Mouse (Mus musculus): ENCODE measurements at regions not wholly inside any gene's neighbourhood (a gene's known extent, or its start where the extent isn't known, plus 50 kb on each side); places are given as distances from the start of the nearest gene placed in this dataset.
A peak's percentile ranks its signal among the peaks of the same experiment; 100 is the strongest.

- H3K27me3 ChIP-seq (ENCODE audit: control insufficient read depth, insufficient read depth, insufficient read length) = no peaks in the 10 kb centered on the region
- no peaks in the 10 kb centered on the region for H3K79me3 ChIP-seq (ENCODE audit: low read depth)
- no peaks in the 10 kb centered on the region for H3K36me3 ChIP-seq (ENCODE audit: control insufficient read depth, insufficient read depth)
- H3K4me3 ChIP-seq (ENCODE audit: insufficient read depth, poor library complexity, severe bottlenecking) = no peak overlapping the region
- H3K79me2 ChIP-seq (ENCODE audit: control insufficient read depth, insufficient read depth) = no peaks in the 10 kb centered on the region
- TF ChIP-seq CEBPB (IDR thresholded peaks at IDR 0.05; ENCODE audit: low read depth) = no peak
- H3ac ChIP-seq (ENCODE audit: control insufficient read depth, insufficient read length, low read depth) = no peak overlapping the region
Observed at GRCm38 (mm10) chr4:81924120-81924519, 481.5 kb upstream of the Mpdz start.

GRCm38 (mm10) chr4:81922876-81923275 is 480.3 kb upstream of the Mpdz start:
- Histone ChIP-seq H3K27me3 (ENCODE audit: control insufficient read depth, insufficient read depth, insufficient read length) (no peaks in the 10 kb centered on the region), H3K36me3 (ENCODE audit: control insufficient read depth, insufficient read depth) (no peaks in the 10 kb centered on the region), H3K79me3 (ENCODE audit: low read depth) (no peaks in the 10 kb centered on the region), H3K79me2 (ENCODE audit: control insufficient read depth, insufficient read depth) (no peaks in the 10 kb centered on the region), H3K4me3 (ENCODE audit: insufficient read depth, poor library complexity, severe bottlenecking) (no peak overlapping the region), H3ac (ENCODE audit: control insufficient read depth, insufficient read length, low read depth) (no peak overlapping the region)
- TF ChIP-seq MAX (IDR thresholded peaks at IDR 0.05) (no peak), MYOD1 (IDR thresholded peaks at IDR 0.05; ENCODE audit: control insufficient read depth, insufficient read length, low read depth) (peak; percentile 72), FOSL1 (IDR thresholded peaks at IDR 0.05; ENCODE audit: insufficient read depth, low read length, poor library complexity, severe bottlenecking) (no peak), MYOG (IDR thresholded peaks at IDR 0.05; ENCODE audit: control insufficient read depth, extremely low read depth, insufficient read length) (no peak)

DNA sequence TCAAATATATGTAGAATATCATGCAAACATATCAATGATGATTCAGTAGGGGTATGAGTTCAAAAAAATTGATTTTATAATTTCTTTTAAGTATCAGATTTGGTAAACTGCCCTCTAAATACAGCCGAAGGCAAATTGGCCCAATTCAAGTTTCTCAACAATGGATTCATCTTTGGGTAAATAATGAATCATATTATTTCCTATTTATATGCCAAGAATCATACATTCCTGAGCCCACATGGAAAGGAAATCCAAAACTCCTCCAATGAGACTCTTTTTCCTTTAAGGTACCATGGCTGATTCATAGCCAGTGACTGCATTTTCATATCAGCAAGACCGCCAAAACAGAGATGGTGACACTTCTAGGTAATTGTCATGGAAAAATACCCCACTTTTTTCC is 472.4 kb upstream of the Mpdz start:
- H3K79me2 ChIP-seq (ENCODE audit: control insufficient read depth, insufficient read depth) = no peaks in the 10 kb centered on the region
- no peaks in the 10 kb centered on the region for H3K79me3 ChIP-seq (ENCODE audit: low read depth)
- H3ac ChIP-seq (ENCODE audit: control insufficient read depth, insufficient read length, low read depth) = no peak overlapping the region
- H3K4me3 ChIP-seq (ENCODE audit: insufficient read depth, poor library complexity, severe bottlenecking) = no peak overlapping the region
- H3K27me3 ChIP-seq (ENCODE audit: control insufficient read depth, insufficient read depth, insufficient read length) = no peaks in the 10 kb centered on the region
- H3K36me3 ChIP-seq (ENCODE audit: control insufficient read depth, insufficient read depth) = no peaks in the 10 kb centered on the region
- TF ChIP-seq FOSL1 (IDR thresholded peaks at IDR 0.05; ENCODE audit: insufficient read depth, low read length, poor library complexity, severe bottlenecking) (no peak), MYOD1 (IDR thresholded peaks at IDR 0.05; ENCODE audit: control insufficient read depth, insufficient read length, low read depth) (no peak), USF1 (IDR thresholded peaks at IDR 0.05; ENCODE audit: low read depth) (no peak), CEBPB (IDR thresholded peaks at IDR 0.05; ENCODE audit: low read depth) (no peak), MAX (IDR thresholded peaks at IDR 0.05) (no peak), MYOG (IDR thresholded peaks at IDR 0.05; ENCODE audit: control insufficient read depth, extremely low read depth, insufficient read length) (no peak), CTCF (IDR thresholded peaks at IDR 0.05; ENCODE audit: control insufficient read depth, insufficient read depth, insufficient read length) (no peak)

- Histone ChIP-seq H3K79me2 (ENCODE audit: control insufficient read depth, insufficient read depth) (no peaks in the 10 kb centered on the region), H3K79me3 (ENCODE audit: low read depth) (no peaks in the 10 kb centered on the region), H3K27me3 (ENCODE audit: control insufficient read depth, insufficient read depth, insufficient read length) (no peaks in the 10 kb centered on the region), H3K36me3 (ENCODE audit: control insufficient read depth, insufficient read depth) (no peaks in the 10 kb centered on the region), H3K4me3 (ENCODE audit: insufficient read depth, poor library complexity, severe bottlenecking) (no peak overlapping the region), H3ac (ENCODE audit: control insufficient read depth, insufficient read length, low read depth) (no peak overlapping the region)
- TF ChIP-seq FOSL1 (IDR thresholded peaks at IDR 0.05; ENCODE audit: insufficient read depth, low read length, poor library complexity, severe bottlenecking) = no peak
- TF ChIP-seq CTCF (IDR thresholded peaks at IDR 0.05; ENCODE audit: control insufficient read depth, insufficient read depth, insufficient read length) = no peak
- no peak for TF ChIP-seq CEBPB (IDR thresholded peaks at IDR 0.05; ENCODE audit: low read depth)
- TF ChIP-seq MAX (IDR thresholded peaks at IDR 0.05) = no peak
- TF ChIP-seq USF1 (IDR thresholded peaks at IDR 0.05; ENCODE audit: low read depth) = no peak
- no peak for TF ChIP-seq MYOG (IDR thresholded peaks at IDR 0.05; ENCODE audit: control insufficient read depth, extremely low read depth, insufficient read length)
- TF ChIP-seq MYOD1 (IDR thresholded peaks at IDR 0.05; ENCODE audit: control insufficient read depth, insufficient read length, low read depth) = no peak
Observed at GRCm38 (mm10) chr4:81913296-81913695, 470.7 kb upstream of the Mpdz start.

DNA sequence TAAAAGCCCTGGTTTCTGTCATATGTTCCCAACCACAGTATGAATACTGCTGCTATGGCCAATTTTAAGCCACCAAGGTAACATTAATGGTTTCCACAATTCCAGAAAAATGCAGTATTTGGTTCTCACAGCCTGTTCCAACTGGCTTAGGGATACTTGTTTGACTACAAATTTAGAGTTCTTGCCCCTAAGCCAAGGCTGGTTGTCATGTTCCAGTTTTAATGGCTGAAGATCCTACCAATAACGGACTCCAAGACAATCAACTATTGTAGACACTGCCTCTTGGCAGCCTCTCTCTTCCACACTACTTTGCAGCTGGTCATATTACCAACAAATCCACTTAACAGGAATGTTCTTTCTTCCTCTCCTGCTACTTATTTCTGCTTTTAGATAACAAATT is 470.0 kb upstream of the Mpdz start:
- H3K79me3 ChIP-seq (ENCODE audit: low read depth) = no peaks in the 10 kb centered on the region
- no peaks in the 10 kb centered on the region for H3K27me3 ChIP-seq (ENCODE audit: control insufficient read depth, insufficient read depth, insufficient read length)
- no peak overlapping the region for H3ac ChIP-seq (ENCODE audit: control insufficient read depth, insufficient read length, low read depth)
- H3K36me3 ChIP-seq (ENCODE audit: control insufficient read depth, insufficient read depth) = no peaks in the 10 kb centered on the region
- no peaks in the 10 kb centered on the region for H3K79me2 ChIP-seq (ENCODE audit: control insufficient read depth, insufficient read depth)
- TF ChIP-seq MAX (IDR thresholded peaks at IDR 0.05) (no peak), MYOD1 (IDR thresholded peaks at IDR 0.05; ENCODE audit: control insufficient read depth, insufficient read length, low read depth) (no peak), CTCF (IDR thresholded peaks at IDR 0.05; ENCODE audit: control insufficient read depth, insufficient read depth, insufficient read length) (no peak), FOSL1 (IDR thresholded peaks at IDR 0.05; ENCODE audit: insufficient read depth, low read length, poor library complexity, severe bottlenecking) (no peak), MYOG (IDR thresholded peaks at IDR 0.05; ENCODE audit: control insufficient read depth, extremely low read depth, insufficient read length) (no peak), CEBPB (IDR thresholded peaks at IDR 0.05; ENCODE audit: low read depth) (no peak), USF1 (IDR thresholded peaks at IDR 0.05; ENCODE audit: low read depth) (no peak)
- no peak overlapping the region for H3K4me3 ChIP-seq (ENCODE audit: insufficient read depth, poor library complexity, severe bottlenecking)

- Histone ChIP-seq H3ac (ENCODE audit: control insufficient read depth, insufficient read length, low read depth) (no peak overlapping the region), H3K79me2 (ENCODE audit: control insufficient read depth, insufficient read depth) (no peaks in the 10 kb centered on the region), H3K4me3 (ENCODE audit: insufficient read depth, poor library complexity, severe bottlenecking) (no peak overlapping the region), H3K79me3 (ENCODE audit: low read depth) (no peaks in the 10 kb centered on the region), H3K36me3 (ENCODE audit: control insufficient read depth, insufficient read depth) (no peaks in the 10 kb centered on the region), H3K27me3 (ENCODE audit: control insufficient read depth, insufficient read depth, insufficient read length) (no peaks in the 10 kb centered on the region)
- TF ChIP-seq MAX (IDR thresholded peaks at IDR 0.05) = no peak
- no peak for TF ChIP-seq MYOG (IDR thresholded peaks at IDR 0.05; ENCODE audit: control insufficient read depth, extremely low read depth, insufficient read length)
- no peak for TF ChIP-seq FOSL1 (IDR thresholded peaks at IDR 0.05; ENCODE audit: insufficient read depth, low read length, poor library complexity, severe bottlenecking)
- TF ChIP-seq CEBPB (IDR thresholded peaks at IDR 0.05; ENCODE audit: low read depth) = no peak
- TF ChIP-seq MYOD1 (IDR thresholded peaks at IDR 0.05; ENCODE audit: control insufficient read depth, insufficient read length, low read depth) = no peak
- TF ChIP-seq USF1 (IDR thresholded peaks at IDR 0.05; ENCODE audit: low read depth) = no peak
- TF ChIP-seq CTCF (IDR thresholded peaks at IDR 0.05; ENCODE audit: control insufficient read depth, insufficient read depth, insufficient read length) = no peak
Observed at GRCm38 (mm10) chr4:81899961-81900540, 457.4 kb upstream of the Mpdz start.
